Mouse (Mus musculus): Measurements from ENCODE around the gene Gzmg. TPM values are rescaled to one million over a fixed set of nuclear protein-coding genes. Genes with fewer than 3 reads are reported as not detected.
"Not testable (repeated sequence)": the region's sequence is repeated elsewhere in the genome, so short reads cannot be mapped to it uniquely, and the experiment has no call there.

Gene Gzmg
- not detected in 2 replicates for polyA plus RNA-seq (2014; fragmentation: Nextera tagmentation; extraction: Ambion mirVana)

GRCm38 (mm10) chr14:56159479-56159878 is at the start of gene Gzmg:
TSS of gene Gzmg (minus strand) at chr14:56159579.
- H3K36me3 ChIP-seq (ENCODE audit: control insufficient read depth, insufficient read depth, low read length); H3K4me1 ChIP-seq (ENCODE audit: control insufficient read depth, insufficient read depth, low read length); H3K4me2 ChIP-seq (ENCODE audit: low read depth, severe bottlenecking); DNase-seq (ENCODE audit: low spot score); H3K9ac ChIP-seq (ENCODE audit: low read length); ATAC-seq (ENCODE audit: insufficient number of reproducible peaks, low FRiP score, low TSS enrichment, low read depth); H3K4me3 ChIP-seq (ENCODE audit: low read depth, low read length); H3K9me3 ChIP-seq (ENCODE audit: control insufficient read depth, low read length); H3K27me3 ChIP-seq (ENCODE audit: control insufficient read depth, insufficient read depth, low read length); H3K27ac ChIP-seq (replicated peaks; ENCODE audit: low read depth, low read length): not testable (repeated sequence)
- WGBS = 78% methylated on average over 2 of the region's 2 CpGs

GRCm38 (mm10) chr14:56205613-56206012 is 46.2 kb upstream of the Gzmg start:
- H3K9me3 ChIP-seq (ENCODE audit: control insufficient read depth, low read length) = no peaks in the 10 kb centered on the region
- no peaks in the 10 kb centered on the region for H3K27me3 ChIP-seq (ENCODE audit: control insufficient read depth, insufficient read depth, low read length)
- no peak overlapping the region for H3K27ac ChIP-seq (replicated peaks; ENCODE audit: low read depth, low read length)
- no peaks in the 10 kb centered on the region for H3K4me1 ChIP-seq (ENCODE audit: control insufficient read depth, insufficient read depth, low read length)
- no peak overlapping the region for H3K4me3 ChIP-seq (ENCODE audit: low read depth, low read length)
- no peak for DNase-seq (ENCODE audit: low spot score)
- no peak for ATAC-seq (ENCODE audit: insufficient number of reproducible peaks, low FRiP score, low TSS enrichment, low read depth)
- no peaks in the 10 kb centered on the region for H3K36me3 ChIP-seq (ENCODE audit: control insufficient read depth, insufficient read depth, low read length)
- no peak overlapping the region for H3K4me2 ChIP-seq (ENCODE audit: low read depth, severe bottlenecking)
- 91% methylated on average over 1 of the region's 1 CpGs for WGBS
- no peak overlapping the region for H3K9ac ChIP-seq (ENCODE audit: low read length)

GRCm38 (mm10) chr14:56205021-56205420 is 45.6 kb upstream of the Gzmg start:
- WGBS = 27% methylated on average over 5 of the region's 5 CpGs
- H3K27me3 ChIP-seq (ENCODE audit: control insufficient read depth, insufficient read depth, low read length); H3K9ac ChIP-seq (ENCODE audit: low read length); H3K27ac ChIP-seq (replicated peaks; ENCODE audit: low read depth, low read length); H3K4me1 ChIP-seq (ENCODE audit: control insufficient read depth, insufficient read depth, low read length); H3K36me3 ChIP-seq (ENCODE audit: control insufficient read depth, insufficient read depth, low read length); H3K4me2 ChIP-seq (ENCODE audit: low read depth, severe bottlenecking); H3K9me3 ChIP-seq (ENCODE audit: control insufficient read depth, low read length); ATAC-seq (ENCODE audit: insufficient number of reproducible peaks, low FRiP score, low TSS enrichment, low read depth); H3K4me3 ChIP-seq (ENCODE audit: low read depth, low read length): not testable (repeated sequence)
- peak; percentile 72 for DNase-seq (ENCODE audit: low spot score)

- ATAC-seq (ENCODE audit: insufficient number of reproducible peaks, low FRiP score, low TSS enrichment, low read depth) (no peak), DNase-seq (ENCODE audit: low spot score) (peak; percentile 80)
- no peak overlapping the region for H3K27ac ChIP-seq (replicated peaks; ENCODE audit: low read depth, low read length)
- H3K9ac ChIP-seq (ENCODE audit: low read length) = no peak overlapping the region
- no peaks in the 10 kb centered on the region for H3K36me3 ChIP-seq (ENCODE audit: control insufficient read depth, insufficient read depth, low read length)
- no peak overlapping the region for H3K4me2 ChIP-seq (ENCODE audit: low read depth, severe bottlenecking)
- H3K4me3 ChIP-seq (ENCODE audit: low read depth, low read length) = no peak overlapping the region
- H3K9me3 ChIP-seq (ENCODE audit: control insufficient read depth, low read length) = no peaks in the 10 kb centered on the region
- WGBS = 11% methylated on average over 2 of the region's 2 CpGs
- no peaks in the 10 kb centered on the region for H3K4me1 ChIP-seq (ENCODE audit: control insufficient read depth, insufficient read depth, low read length)
- H3K27me3 ChIP-seq (ENCODE audit: control insufficient read depth, insufficient read depth, low read length) = no peaks in the 10 kb centered on the region
Measured at GRCm38 (mm10) chr14:56203975-56204374, 44.6 kb upstream of the Gzmg start.

GRCm38 (mm10) chr14:56186946-56187345 is 27.6 kb upstream of the Gzmg start:
- no peaks in the 10 kb centered on the region for H3K9me3 ChIP-seq (ENCODE audit: control insufficient read depth, low read length)
- no peak overlapping the region for H3K9ac ChIP-seq (ENCODE audit: low read length)
- DNase-seq (ENCODE audit: low spot score) (peak; percentile 21), ATAC-seq (ENCODE audit: insufficient number of reproducible peaks, low FRiP score, low TSS enrichment, low read depth) (no peak)
- no peak overlapping the region for H3K27ac ChIP-seq (replicated peaks; ENCODE audit: low read depth, low read length)
- 58% methylated on average over 6 of the region's 6 CpGs for WGBS
- no peak overlapping the region for H3K4me3 ChIP-seq (ENCODE audit: low read depth, low read length)
- H3K36me3 ChIP-seq (ENCODE audit: control insufficient read depth, insufficient read depth, low read length) = no peaks in the 10 kb centered on the region
- H3K4me1 ChIP-seq (ENCODE audit: control insufficient read depth, insufficient read depth, low read length) = no peaks in the 10 kb centered on the region
- no peaks in the 10 kb centered on the region for H3K27me3 ChIP-seq (ENCODE audit: control insufficient read depth, insufficient read depth, low read length)
- no peak overlapping the region for H3K4me2 ChIP-seq (ENCODE audit: low read depth, severe bottlenecking)

- 81% methylated on average over 5 of the region's 5 CpGs for WGBS
- DNase-seq (ENCODE audit: low spot score) = no peak
Measured at GRCm38 (mm10) chr14:56186521-56186920, 27.1 kb upstream of the Gzmg start.

GRCm38 (mm10) chr14:56177651-56178050 is 18.3 kb upstream of the Gzmg start:
- H3K27ac ChIP-seq (replicated peaks; ENCODE audit: low read depth, low read length); H3K4me1 ChIP-seq (ENCODE audit: control insufficient read depth, insufficient read depth, low read length); H3K9me3 ChIP-seq (ENCODE audit: control insufficient read depth, low read length); H3K27me3 ChIP-seq (ENCODE audit: control insufficient read depth, insufficient read depth, low read length); H3K4me2 ChIP-seq (ENCODE audit: low read depth, severe bottlenecking); H3K9ac ChIP-seq (ENCODE audit: low read length); ATAC-seq (ENCODE audit: insufficient number of reproducible peaks, low FRiP score, low TSS enrichment, low read depth); H3K36me3 ChIP-seq (ENCODE audit: control insufficient read depth, insufficient read depth, low read length); H3K4me3 ChIP-seq (ENCODE audit: low read depth, low read length): not testable (repeated sequence)
- peak; percentile 74 for DNase-seq (ENCODE audit: low spot score)
- 30% methylated on average over 8 of the region's 8 CpGs for WGBS

More at GRCm38 (mm10) chr14:56186521-56186920, 27.1 kb upstream of the Gzmg start:
- H3K9ac ChIP-seq (ENCODE audit: low read length) = no peak overlapping the region
- H3K27me3 ChIP-seq (ENCODE audit: control insufficient read depth, insufficient read depth, low read length) = no peaks in the 10 kb centered on the region
- H3K36me3 ChIP-seq (ENCODE audit: control insufficient read depth, insufficient read depth, low read length) = no peaks in the 10 kb centered on the region
- no peak for ATAC-seq (ENCODE audit: insufficient number of reproducible peaks, low FRiP score, low TSS enrichment, low read depth)
- no peak overlapping the region for H3K27ac ChIP-seq (replicated peaks; ENCODE audit: low read depth, low read length)
- H3K4me2 ChIP-seq (ENCODE audit: low read depth, severe bottlenecking) = no peak overlapping the region
- no peaks in the 10 kb centered on the region for H3K4me1 ChIP-seq (ENCODE audit: control insufficient read depth, insufficient read depth, low read length)
- no peak overlapping the region for H3K4me3 ChIP-seq (ENCODE audit: low read depth, low read length)
- H3K9me3 ChIP-seq (ENCODE audit: control insufficient read depth, low read length) = no peaks in the 10 kb centered on the region

DNA sequence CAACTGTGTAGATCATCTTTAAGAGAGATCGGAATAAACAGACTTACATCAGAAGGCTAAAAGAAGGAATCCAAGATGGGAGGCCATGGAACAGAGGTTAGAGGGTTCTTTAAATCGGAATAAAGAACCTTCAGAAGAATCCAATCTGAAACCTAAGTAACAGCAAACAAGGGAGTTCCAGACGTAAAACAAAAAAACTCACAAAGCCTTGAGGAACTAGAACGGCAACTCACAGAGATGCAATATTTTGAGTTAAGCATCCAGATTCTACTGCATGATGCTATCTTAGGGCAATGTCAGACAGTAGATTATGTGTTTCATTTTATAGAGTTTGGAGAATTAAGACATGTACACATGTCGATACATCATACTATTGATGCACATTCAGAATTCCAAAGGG is 15.1 kb upstream of the Gzmg start, which contains the start of gene Gzmn:
Gzmn (minus strand) TSS at position 101 of the 400 bp plus-strand sequence.
- no peaks in the 10 kb centered on the region for H3K27me3 ChIP-seq (ENCODE audit: control insufficient read depth, insufficient read depth, low read length)
- no peak within 1 kb of the TSS for H3K27ac ChIP-seq (replicated peaks; ENCODE audit: low read depth, low read length)
- H3K9me3 ChIP-seq (ENCODE audit: control insufficient read depth, low read length) = no peaks in the 10 kb centered on the region
- ATAC-seq (ENCODE audit: insufficient number of reproducible peaks, low FRiP score, low TSS enrichment, low read depth) (no peak), DNase-seq (ENCODE audit: low spot score) (no peak)
- no peaks in the 10 kb centered on the region for H3K36me3 ChIP-seq (ENCODE audit: control insufficient read depth, insufficient read depth, low read length)
- 92% methylated on average over 5 of the region's 5 CpGs for WGBS
- no peak within 1 kb of the TSS for H3K4me2 ChIP-seq (ENCODE audit: low read depth, severe bottlenecking)
- no peak within 1 kb of the TSS for H3K9ac ChIP-seq (ENCODE audit: low read length)
- no peaks in the 10 kb centered on the region for H3K4me1 ChIP-seq (ENCODE audit: control insufficient read depth, insufficient read depth, low read length)
- no peak within 1 kb of the TSS for H3K4me3 ChIP-seq (ENCODE audit: low read depth, low read length)

DNA sequence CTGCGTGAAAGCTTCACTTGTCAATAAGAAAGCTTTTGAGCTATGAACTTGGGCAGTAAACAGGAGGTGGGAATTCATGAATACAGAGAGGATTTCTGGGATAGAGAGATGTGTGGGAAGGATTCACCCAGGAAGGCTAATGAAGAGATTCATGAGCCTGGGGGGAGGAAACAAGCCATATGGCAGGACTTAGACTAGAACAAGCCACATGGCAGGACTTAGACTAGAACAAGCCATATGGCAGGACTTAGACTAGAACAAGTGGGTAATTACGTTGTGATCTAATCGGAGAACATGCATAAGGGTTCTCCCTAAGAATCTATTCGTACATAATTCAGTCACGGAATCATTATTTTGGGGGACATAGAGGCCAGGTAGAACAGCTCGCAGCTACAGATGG is 14.0 kb upstream of the Gzmg start:
- DNase-seq (ENCODE audit: low spot score) (no peak), ATAC-seq (ENCODE audit: insufficient number of reproducible peaks, low FRiP score, low TSS enrichment, low read depth) (no peak)
- H3K4me2 ChIP-seq (ENCODE audit: low read depth, severe bottlenecking) = no peak overlapping the region
- H3K4me3 ChIP-seq (ENCODE audit: low read depth, low read length) = no peak overlapping the region
- H3K9me3 ChIP-seq (ENCODE audit: control insufficient read depth, low read length) = no peaks in the 10 kb centered on the region
- H3K27me3 ChIP-seq (ENCODE audit: control insufficient read depth, insufficient read depth, low read length) = no peaks in the 10 kb centered on the region
- no peaks in the 10 kb centered on the region for H3K4me1 ChIP-seq (ENCODE audit: control insufficient read depth, insufficient read depth, low read length)
- no peak overlapping the region for H3K9ac ChIP-seq (ENCODE audit: low read length)
- whole genome bisulfite sequencing = 94% methylated on average over 6 of the region's 6 CpGs
- H3K27ac ChIP-seq (replicated peaks; ENCODE audit: low read depth, low read length) = no peak overlapping the region
- H3K36me3 ChIP-seq (ENCODE audit: control insufficient read depth, insufficient read depth, low read length) = no peaks in the 10 kb centered on the region
